ENCODE assay signal across 9 mouse cellular contexts in genomic region chr14:60736591-60737192, GRCm38 (mm10). TPM values are rescaled to one million over a fixed set of nuclear protein-coding genes. Genes with fewer than 3 reads are reported as not detected.
A peak's percentile ranks its signal among the peaks of the same experiment; 100 is the strongest.
DNase-seq lines count a peak whose midpoint lies in the region; ATAC-seq and TF ChIP-seq lines count a peak whose summit lies in the region.
"Had no signal": no experiment of that assay in that cellular context is flagged by ENCODE, and none has a peak within 500 bp of the region (broad histone marks: within the 10 kb centered on the region; RNA-seq: fewer than 3 reads in every experiment).

No protein-coding gene starts in this region.

- peak; percentile 22 for DNase-seq in ovary, postnatal 36 days (ENCODE audit: low spot score)
- no peak for DNase-seq in ovary, postnatal 14 days (ENCODE audit: low spot score)
- peak; percentile 57 for DNase-seq in embryo, embryonic 11 days
- DNase-seq in heart, postnatal 0 days (ENCODE audit: low spot score): peak; percentile 72
- DNase-seq in limb, embryonic 10.5 days (ENCODE audit: low spot score): peak; percentile 55
- peak; percentile 93 for DNase-seq in midbrain, embryonic 11.5 days (ENCODE audit: low spot score, missing footprints)
- DNase-seq in thymus, adult 18-20 months: peak; percentile 65 to 83
- no peak for DNase-seq in layer of hippocampus, adult 9-10 months (ENCODE audit: low spot score)

- H3K27ac ChIP-seq in heart, postnatal 0 days (ENCODE audit: low read depth): peak overlapping the region; percentile 94
- peak overlapping the region; percentile 87 for H3K27ac ChIP-seq in limb, embryonic 10.5 days
- H3K27ac ChIP-seq in midbrain, embryonic 11.5 days (ENCODE audit: low read depth, low read length): peak overlapping the region; percentile 73

- H3K27me3 ChIP-seq in heart, postnatal 0 days (ENCODE audit: control insufficient read depth, insufficient read depth, low read length): no peaks in the 10 kb centered on the region
- H3K27me3 ChIP-seq in limb, embryonic 10.5 days (ENCODE audit: low read depth, poor library complexity, severe bottlenecking): no peaks in the 10 kb centered on the region
- no peaks in the 10 kb centered on the region for H3K27me3 ChIP-seq in midbrain, embryonic 11.5 days (ENCODE audit: control insufficient read depth, insufficient read depth, low read length)

- peak overlapping the region; percentile 51 for H3K9ac ChIP-seq in heart, postnatal 0 days (replicated peaks; ENCODE audit: low read depth, low read length)
- H3K9ac ChIP-seq in midbrain, embryonic 11.5 days (ENCODE audit: low read length): peak overlapping the region; percentile 11; the same call in 1 of the 2 replicates

- H3K36me3 ChIP-seq in heart, postnatal 0 days (replicated peaks; ENCODE audit: control insufficient read depth, insufficient read depth, low read length): no peaks in the 10 kb centered on the region
- H3K36me3 ChIP-seq in limb, embryonic 10.5 days: no peaks in the 10 kb centered on the region
- H3K36me3 ChIP-seq in midbrain, embryonic 11.5 days (ENCODE audit: control insufficient read depth, insufficient read depth, low read length): no peaks in the 10 kb centered on the region

- WGBS in heart, postnatal 0 days: 9% methylated on average over 4 of the region's 4 CpGs
- 12% methylated on average over 4 of the region's 4 CpGs for WGBS in limb, embryonic 10.5 days
- WGBS in midbrain, embryonic 11.5 days: 9% methylated on average over 4 of the region's 4 CpGs

- no peak; the same call in 1 of the 2 replicates for TF ChIP-seq CTCF in heart, postnatal 0 days (IDR thresholded peaks at IDR 0.05; ENCODE audit: low read depth)

- no peaks in the 10 kb centered on the region for H3K9me3 ChIP-seq in heart, postnatal 0 days (replicated peaks; ENCODE audit: control insufficient read depth, low read length)
- H3K9me3 ChIP-seq in limb, embryonic 10.5 days (replicated peaks): no peaks in the 10 kb centered on the region
- no peaks in the 10 kb centered on the region for H3K9me3 ChIP-seq in midbrain, embryonic 11.5 days (ENCODE audit: control insufficient read depth, low read length)

- H3K4me3 ChIP-seq in heart, postnatal 0 days (ENCODE audit: low read depth, low read length): peak overlapping the region; percentile 9; the same call in 1 of the 2 replicates
- no peak overlapping the region for H3K4me3 ChIP-seq in limb, embryonic 10.5 days
- no peak overlapping the region for H3K4me3 ChIP-seq in midbrain, embryonic 11.5 days (ENCODE audit: low read depth, low read length)
- H3K4me3 ChIP-seq: erythroblast, embryonic 14.5 days had no signal

- H3K4me2 ChIP-seq in heart, postnatal 0 days (ENCODE audit: low read depth, low read length): peak overlapping the region; percentile 74
- peak overlapping the region; percentile 27; the same call in 1 of the 2 replicates for H3K4me2 ChIP-seq in midbrain, embryonic 11.5 days

- ATAC-seq in heart, postnatal 0 days (ENCODE audit: insufficient read depth, low read depth): peak; percentile 18
- peak; percentile 63 for ATAC-seq in midbrain, embryonic 11.5 days (ENCODE audit: low FRiP score)

- no peak for TF ChIP-seq EP300 in heart, postnatal 0 days (IDR thresholded peaks at IDR 0.05; ENCODE audit: low read depth)

- H3K4me1 ChIP-seq in heart, postnatal 0 days (ENCODE audit: control insufficient read depth, insufficient read depth): peaks cover 69% of the 10 kb centered on the region
- H3K4me1 ChIP-seq in limb, embryonic 10.5 days: peaks cover 72% of the 10 kb centered on the region
- peaks cover 43% of the 10 kb centered on the region for H3K4me1 ChIP-seq in midbrain, embryonic 11.5 days (ENCODE audit: control insufficient read depth, insufficient read depth, low read length)

RNA-seq across cellular contexts. Expression of gene C1qtnf9, which starts 31.2 kb away (rescaled TPM):
- 2.2 and 2.8 TPM in 2 replicates for total RNA-seq in heart, postnatal 0 days (2014; rRNA removed; ENCODE audit: low replicate concordance)
- 4.6 and 5.4 TPM in 2 replicates for polyA plus RNA-seq in heart, postnatal 0 days (2015; fragmentation: Nextera tagmentation; extraction: Ambion mirVana)
- polyA plus RNA-seq in limb, embryonic 10.5 days (2016; fragmentation: Nextera tagmentation; extraction: Ambion mirVana): 0.10 and 0.26 TPM in 2 replicates
- not detected in 2 replicates for polyA plus RNA-seq in midbrain, embryonic 11.5 days (2014; fragmentation: Nextera tagmentation; extraction: Ambion mirVana)

RNA-seq across cellular contexts. Expression of gene Mipep, which starts 47.7 kb away (rescaled TPM):
- 49.1 and 60.9 TPM in 2 replicates for total RNA-seq in heart, postnatal 0 days (2014; rRNA removed; ENCODE audit: low replicate concordance)
- 29.2 and 29.3 TPM in 2 replicates for polyA plus RNA-seq in heart, postnatal 0 days (2015; fragmentation: Nextera tagmentation; extraction: Ambion mirVana)
- 24.0 and 25.1 TPM in 2 replicates for polyA plus RNA-seq in limb, embryonic 10.5 days (2016; fragmentation: Nextera tagmentation; extraction: Ambion mirVana)
- polyA plus RNA-seq in midbrain, embryonic 11.5 days (2014; fragmentation: Nextera tagmentation; extraction: Ambion mirVana): 26.6 and 26.7 TPM in 2 replicates

Comparison
In these comparisons a context has a peak if more than half of its experiments do, and no peak if none do; other contexts are left out.
1. DNase-seq: peak in ovary, postnatal 36 days (single experiment), embryo, embryonic 11 days (single experiment), heart, postnatal 0 days (single experiment), limb, embryonic 10.5 days (single experiment), midbrain, embryonic 11.5 days (single experiment) and thymus, adult 18-20 months (2 of 2); none in ovary, postnatal 14 days (single experiment) and layer of hippocampus, adult 9-10 months (single experiment).
2. Peak in every context shown above with its lines, with median percentiles within 50 percentile points of each other: H3K27ac ChIP-seq.